Mouse (Mus musculus) right cerebral cortex, postnatal 10 days (tissue): ENCODE measurements at regions not wholly inside any gene's neighbourhood (a gene's known extent, or its start where the extent isn't known, plus 50 kb on each side); places are given as distances from the start of the nearest gene placed in this dataset.

Experiments used
- DNase-seq, 2 experiments: peaks; one replicate each; pipeline ENCODE4 v3.0.0; 2021; ENCODE audit warnings: low spot score in 2 of 2

DNA sequence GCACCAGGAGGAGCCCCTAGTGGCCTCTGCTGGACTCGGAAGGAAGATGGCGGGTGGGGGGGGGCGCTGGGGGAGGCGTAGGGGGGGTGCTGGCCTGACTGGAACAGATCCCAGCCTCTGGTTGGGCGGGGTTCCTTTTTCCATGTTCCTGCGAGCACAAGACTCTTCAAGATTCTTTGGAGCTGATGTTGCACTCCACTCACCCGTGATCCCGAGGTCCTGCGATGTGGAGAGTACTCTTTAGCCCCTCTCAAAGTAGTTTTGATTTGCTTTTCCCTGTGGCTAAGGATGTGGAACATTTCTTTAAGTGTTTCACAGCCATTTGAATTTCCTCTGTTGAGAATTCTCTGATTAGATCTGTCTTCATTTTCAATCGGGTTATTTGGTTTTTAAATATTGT, 269.8 kb upstream of the 2610301B20Rik start:
- no peak for DNase-seq

DNA sequence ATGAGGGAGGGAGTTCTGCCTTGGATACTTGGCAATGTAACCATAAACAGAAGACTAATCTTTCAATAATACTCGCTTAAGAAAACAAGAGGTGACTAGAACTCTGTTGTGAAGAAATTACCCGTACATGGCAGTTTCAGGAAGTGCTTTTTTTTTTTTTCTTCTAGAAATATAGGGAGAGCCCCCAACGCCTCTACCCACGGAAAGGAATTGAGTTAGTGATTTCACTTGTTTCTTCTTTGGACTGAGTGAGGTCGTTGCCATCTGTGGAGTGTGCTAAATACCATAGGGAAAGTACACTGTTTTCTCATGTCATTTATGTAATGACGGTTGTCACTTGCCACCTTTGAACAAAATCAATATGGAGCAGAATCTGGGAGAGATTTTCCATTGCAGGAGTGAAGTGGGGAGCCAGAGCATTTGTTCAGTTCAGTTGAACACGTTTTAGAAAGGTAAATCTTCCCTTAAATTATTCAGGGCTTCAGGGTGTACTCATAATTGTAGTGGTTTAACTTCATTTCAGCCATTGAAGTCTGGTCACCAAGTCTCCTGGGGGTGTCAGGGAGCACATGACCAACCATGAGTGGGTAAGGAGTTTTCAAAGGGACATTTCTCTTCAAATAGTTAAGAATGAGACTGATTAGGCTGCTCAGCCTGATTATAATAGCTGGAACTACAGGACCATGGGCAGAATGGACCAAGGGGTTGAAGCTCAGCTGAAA, 266.3 kb upstream of the 2610301B20Rik start:
- DNase-seq: no peak

DNA sequence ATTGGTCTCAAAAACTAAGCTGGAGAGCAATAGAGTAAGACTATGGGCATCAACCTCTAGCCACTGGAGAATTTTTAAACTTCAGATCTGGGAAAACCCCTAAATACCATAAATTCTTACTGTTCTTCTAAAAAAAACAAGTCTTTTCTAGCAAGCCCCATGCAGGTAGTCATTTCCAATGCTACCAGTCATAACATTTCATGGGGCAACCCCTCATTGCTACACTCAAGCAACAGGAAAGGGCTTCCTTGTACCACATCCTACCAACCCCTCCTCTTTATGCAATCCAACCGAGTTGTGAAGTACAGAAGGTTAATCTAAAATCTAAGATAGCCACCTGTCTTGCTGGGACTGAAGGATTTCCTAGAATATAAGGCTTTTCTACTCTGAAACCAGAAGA, 263.5 kb upstream of the 2610301B20Rik start:
- DNase-seq: no peak
